Mouse (Mus musculus) urinary bladder, adult 2 months (tissue): ENCODE results near the gene Pcsk6. TPM values are rescaled to one million over a fixed set of nuclear protein-coding genes. Genes with fewer than 3 reads are reported as not detected.
"Not testable (repeated sequence)": the region's sequence is repeated elsewhere in the genome, so short reads cannot be mapped to it uniquely, and the experiment has no call there.

ENCODE experiments used
- DNase-seq: peaks from one replicate; pipeline ENCODE4 v3.0.0; 2022; ENCODE audit warnings: low spot score
- polyA plus RNA-seq: library from polyadenylated mRNA; depleted of rRNA; stranded (reverse); fragments of >200 nt; gene quantifications from 2 replicates; pipeline ENCODE4 v1.2.3, GENCODE M21; 2012

Pcsk6 gene
- polyA plus RNA-seq, 1 experiment = 5.7 TPM

DNA sequence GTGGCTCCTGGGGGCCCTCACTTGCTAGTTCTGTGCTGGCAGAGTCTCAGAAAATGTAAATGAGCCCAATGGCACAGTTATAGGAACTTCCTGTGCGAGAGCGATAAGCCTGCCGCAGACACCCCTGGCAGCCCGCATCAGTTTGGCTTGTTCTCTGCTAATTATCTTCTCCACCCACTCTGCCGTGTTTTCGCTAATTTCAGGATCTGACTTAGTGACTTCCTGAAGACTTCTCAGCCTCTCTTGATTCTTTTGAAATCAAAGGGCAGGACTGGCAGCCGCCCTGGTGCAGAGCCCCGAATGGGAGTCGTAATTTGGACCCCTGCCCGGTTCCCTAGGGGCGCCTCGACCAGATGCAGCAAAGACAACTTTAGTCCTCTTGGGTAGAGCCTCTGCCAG is 19.8 kb downstream of the Pcsk6 start:
- no peak for DNase-seq

GRCm38 (mm10) chr7:65884928-65885327 is 23.4 kb downstream of the Pcsk6 start:
- no peak for DNase-seq

GRCm38 (mm10) chr7:65885819-65886218 is 24.3 kb downstream of the Pcsk6 start:
- no peak for DNase-seq

GRCm38 (mm10) chr7:65891831-65892230 is 30.3 kb downstream of the Pcsk6 start:
- DNase-seq = no peak

DNA sequence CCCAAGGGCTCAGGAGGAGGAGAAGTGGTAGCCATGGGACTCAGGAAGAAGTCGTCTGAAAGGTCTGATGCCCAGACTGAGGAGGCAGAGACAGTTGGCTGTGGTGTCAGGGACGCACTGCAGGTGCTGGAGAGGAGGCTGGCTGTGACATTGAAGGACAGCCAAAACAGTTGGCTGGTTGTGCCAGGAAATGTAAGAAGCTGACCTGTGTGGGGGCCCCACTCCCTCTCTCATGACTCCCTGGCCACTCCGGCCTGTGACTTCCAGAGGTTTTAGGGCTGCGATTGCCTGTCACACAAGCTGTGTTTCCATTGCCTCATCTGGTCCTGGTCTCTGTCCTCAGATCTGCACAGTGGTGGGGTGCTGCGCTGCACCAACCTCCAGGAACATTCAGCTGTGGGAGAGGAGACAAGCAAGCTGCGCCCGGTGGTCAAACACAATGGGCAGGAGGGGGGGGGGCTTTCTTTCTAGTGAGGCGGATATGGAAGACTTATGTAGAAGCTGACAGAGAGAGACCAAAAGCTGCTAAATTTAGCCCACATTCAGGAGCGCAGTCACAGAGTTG is 30.8 kb downstream of the Pcsk6 start:
- DNase-seq = no peak

- DNase-seq = no peak
Measured at GRCm38 (mm10) chr7:65893546-65893945, 32.0 kb downstream of the Pcsk6 start.

- DNase-seq = no peak
Measured at GRCm38 (mm10) chr7:65895262-65895661, 33.7 kb downstream of the Pcsk6 start.

DNA sequence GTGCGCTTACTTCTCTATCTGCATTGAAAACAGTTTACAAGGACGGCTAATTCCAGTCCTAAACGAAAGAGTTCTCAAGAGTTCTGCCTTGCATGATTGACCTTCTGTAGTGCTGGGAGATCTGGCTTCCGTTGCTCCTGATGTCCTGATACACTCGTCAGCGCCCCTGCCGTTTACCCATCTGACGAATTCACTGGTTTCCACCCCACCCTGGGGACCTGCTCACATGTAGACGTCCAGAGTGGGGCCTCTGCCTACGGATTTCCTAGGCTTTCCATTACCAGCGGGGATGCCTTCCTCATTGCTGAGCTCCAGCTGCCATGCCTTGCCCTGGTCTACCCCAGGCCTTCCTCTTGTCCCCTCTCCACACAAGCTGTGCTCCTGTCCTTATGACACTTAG is 39.7 kb downstream of the Pcsk6 start:
- DNase-seq = no peak

DNA sequence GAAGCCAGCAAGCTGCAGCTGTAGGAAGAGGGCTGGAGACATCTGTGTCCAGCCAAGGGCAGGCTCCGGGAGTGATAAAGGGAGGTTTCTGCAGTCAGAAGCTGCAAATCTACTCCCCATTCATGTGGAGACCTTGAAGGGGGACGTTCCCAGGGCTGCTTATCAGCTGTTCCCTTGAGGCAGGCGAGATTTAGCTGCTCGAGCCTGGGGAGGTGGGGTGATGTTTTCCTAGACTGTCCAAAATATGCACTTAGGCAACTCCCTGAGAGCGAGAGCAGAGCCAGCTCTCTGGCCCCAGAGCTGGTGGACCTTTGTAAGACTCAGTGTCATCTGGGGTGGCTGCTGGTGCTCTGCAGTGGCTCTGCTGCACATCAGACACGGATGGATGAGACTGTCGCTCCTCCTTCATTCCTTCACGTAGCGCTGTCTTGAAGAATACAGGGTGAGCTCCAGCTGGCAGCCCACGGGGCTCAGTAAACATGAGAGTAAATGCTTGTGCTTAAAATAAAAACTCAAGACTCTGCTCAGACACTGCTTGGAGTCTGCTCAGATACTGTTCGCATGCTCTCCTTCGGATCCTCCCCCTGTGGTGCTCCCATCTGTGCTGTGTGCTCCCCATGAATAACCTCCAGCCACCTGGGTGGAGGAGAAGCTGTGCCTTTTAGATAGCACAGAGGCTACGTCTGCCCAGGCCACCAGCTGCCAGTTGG is 41.1 kb downstream of the Pcsk6 start:
- peak; percentile 23 for DNase-seq

DNA sequence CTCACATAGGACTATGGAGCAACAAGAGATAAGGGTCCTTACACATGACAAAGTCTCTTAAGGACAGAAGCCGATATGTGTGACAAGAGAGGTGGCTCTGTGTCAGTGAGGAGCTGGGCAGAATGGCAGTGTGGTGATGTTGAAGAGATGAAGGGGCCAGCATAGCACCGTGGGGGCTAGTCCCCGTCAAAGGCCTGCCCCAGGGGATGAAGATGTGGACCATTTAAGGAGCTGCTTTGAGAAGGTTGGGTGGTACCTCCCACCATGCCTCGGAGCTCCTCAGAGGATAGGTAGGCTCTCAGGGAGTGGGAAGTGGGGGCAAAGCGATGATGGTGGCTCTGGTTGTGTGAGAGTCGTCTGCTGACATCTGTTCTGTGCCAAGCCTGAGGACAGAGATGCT is 41.9 kb downstream of the Pcsk6 start:
- DNase-seq = no peak

GRCm38 (mm10) chr7:65906528-65907272 is 45.2 kb downstream of the Pcsk6 start:
- DNase-seq = no peak

DNA sequence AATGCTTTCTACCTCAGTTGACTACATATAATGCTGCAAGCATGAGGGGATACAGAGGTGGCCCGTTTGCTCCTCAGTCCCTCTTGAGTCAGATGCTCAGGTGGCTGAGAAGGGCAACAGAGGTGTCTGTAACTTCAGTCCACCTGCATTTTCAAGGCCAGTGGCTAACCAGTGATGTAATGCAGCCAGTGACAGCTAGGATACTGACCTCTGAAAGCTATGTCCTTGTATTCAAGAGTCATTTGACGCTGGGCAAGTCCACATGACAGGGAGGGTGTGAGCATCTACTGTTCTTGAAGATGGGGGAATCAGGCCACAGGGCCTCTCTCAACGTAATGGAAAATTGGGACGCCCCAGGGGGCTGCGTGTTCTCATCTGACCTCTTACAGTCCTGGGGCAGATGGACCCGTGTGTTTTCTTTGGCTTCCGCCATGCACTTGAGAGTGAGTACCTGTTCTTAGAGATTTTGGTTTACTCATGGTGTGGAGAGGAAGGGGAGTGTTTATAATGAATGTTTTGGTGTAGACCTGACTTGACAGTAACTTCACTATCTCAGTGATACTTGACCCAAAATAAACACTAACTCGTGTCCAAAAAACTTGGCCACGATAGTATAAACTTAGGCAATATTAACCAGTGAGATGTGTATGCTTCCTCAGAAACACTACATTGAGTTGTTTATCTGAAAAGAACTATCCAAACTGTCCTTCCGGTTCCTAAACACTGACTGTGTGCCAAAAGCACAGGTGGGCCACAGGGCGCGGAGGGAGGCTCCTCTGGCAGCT is 48.0 kb downstream of the Pcsk6 start:
- DNase-seq = no peak

- DNase-seq = no peak
Measured at GRCm38 (mm10) chr7:65913088-65913610, 51.6 kb downstream of the Pcsk6 start.

DNA sequence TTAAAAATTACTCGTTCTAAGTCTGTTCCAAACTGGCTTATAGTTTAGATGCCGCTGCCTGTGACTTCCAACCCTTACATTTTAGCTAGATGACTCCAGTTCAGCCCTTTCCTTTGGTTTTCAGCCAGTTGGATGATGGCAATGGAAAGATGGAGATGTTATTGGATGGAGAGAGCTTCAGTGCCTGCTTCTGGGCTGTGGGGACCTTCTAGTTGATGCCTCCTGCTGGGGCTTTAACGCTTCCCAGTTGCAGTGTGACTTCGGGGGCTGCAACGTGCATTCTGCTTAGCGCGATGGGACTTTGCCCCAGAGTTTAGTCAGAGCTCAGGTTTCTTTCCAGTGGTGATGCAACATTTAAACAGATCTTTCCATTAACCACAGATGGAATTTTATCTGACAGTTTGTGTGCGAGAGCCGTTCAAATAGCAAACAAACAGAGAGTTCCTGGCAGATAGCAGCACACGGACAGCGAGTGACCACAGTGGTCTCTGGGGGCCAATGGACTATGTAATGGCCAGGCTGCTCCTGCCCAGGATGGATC is 53.3 kb downstream of the Pcsk6 start:
- DNase-seq = no peak

DNA sequence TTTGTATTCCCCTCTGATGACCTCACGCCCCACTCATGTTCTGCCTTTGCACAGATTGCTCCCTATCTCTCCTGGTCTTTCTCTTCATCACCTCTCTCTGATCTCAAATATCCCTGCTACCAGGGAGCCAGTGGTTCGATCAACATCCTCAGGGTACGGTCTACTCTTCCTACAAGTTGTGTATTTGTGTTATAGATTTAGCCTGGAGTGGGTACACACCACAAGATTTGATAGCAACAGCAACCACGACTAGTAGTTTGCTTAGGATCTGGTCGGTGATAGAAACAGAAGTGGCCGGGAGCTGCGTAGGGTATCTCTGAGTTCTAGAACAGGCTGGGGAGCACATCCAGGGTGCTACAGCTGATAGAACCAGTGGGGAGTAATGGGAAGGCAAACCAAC is 54.3 kb downstream of the Pcsk6 start:
- DNase-seq = no peak

DNA sequence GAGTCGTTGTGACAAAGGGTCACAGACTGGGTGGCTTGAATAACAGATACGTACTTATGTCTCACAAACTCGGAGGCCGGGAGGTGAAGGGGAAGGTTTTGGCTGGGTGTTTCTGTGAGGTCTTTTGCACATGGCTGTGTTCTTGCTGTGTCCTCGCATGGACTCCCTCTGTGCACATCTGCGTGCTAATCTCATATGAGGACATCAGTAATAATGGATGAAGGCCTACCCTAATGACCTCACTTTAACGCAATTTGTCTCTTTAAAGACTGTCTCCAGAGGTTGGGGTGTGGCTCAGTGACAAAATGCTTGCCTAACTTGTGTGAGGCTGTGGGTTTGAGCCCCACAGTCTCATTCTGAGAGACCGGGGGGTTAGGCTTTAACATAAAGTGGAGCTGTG is 55.0 kb downstream of the Pcsk6 start:
- no peak for DNase-seq

GRCm38 (mm10) chr7:65918431-65918830 is 56.9 kb downstream of the Pcsk6 start:
- no peak for DNase-seq

GRCm38 (mm10) chr7:65929398-65929797 is 67.9 kb downstream of the Pcsk6 start:
- DNase-seq = no peak

DNA sequence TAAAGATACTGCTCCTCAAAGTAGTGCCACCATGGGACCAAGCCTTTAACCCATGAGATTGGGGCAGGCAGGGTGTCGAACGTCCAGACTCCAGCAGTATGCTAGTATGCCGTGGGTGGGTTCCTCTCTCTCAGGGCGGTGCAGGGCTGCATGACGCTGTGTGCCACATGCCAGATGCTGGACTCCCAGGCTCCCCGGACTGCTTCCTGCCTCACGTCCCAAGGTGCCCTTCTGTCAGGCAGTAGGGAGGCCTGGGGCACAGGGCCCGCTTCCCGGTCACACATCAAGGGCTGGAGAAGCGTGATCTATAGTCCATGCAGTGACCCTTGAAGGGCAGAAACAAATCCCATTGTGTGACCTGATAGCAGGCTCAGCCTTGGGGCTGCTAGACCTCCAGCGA is 68.9 kb downstream of the Pcsk6 start:
- DNase-seq = no peak

- not testable (repeated sequence) for DNase-seq
Measured at GRCm38 (mm10) chr7:65934238-65934970, 72.9 kb downstream of the Pcsk6 start.

- no peak for DNase-seq
Measured at GRCm38 (mm10) chr7:65935211-65935610, 73.7 kb downstream of the Pcsk6 start.
